ENCODE assay signal across 19 mouse cellular contexts in genomic region chr7:46559006-46559405, GRCm38 (mm10).
"Had no signal": no experiment of that assay in that cellular context is flagged by ENCODE, and none has a peak within 500 bp of the region (broad histone marks: within the 10 kb centered on the region; RNA-seq: fewer than 3 reads in every experiment).

No protein-coding gene starts in this region.

- H3K27ac ChIP-seq: heart, adult 2 months; heart, embryonic 13.5 days; heart, embryonic 15.5 days; hindbrain, embryonic 10.5 days; hindbrain, embryonic 12.5 days; hindbrain, embryonic 14.5 days; kidney, embryonic 15.5 days; kidney, postnatal 0 days; left cerebral cortex, adult 2 months; limb, embryonic 10.5 days; limb, embryonic 12.5 days; liver, embryonic 13.5 days; liver, embryonic 15.5 days had no signal

- H3K9me3 ChIP-seq: heart, embryonic 13.5 days; heart, embryonic 15.5 days; hindbrain, embryonic 10.5 days; hindbrain, embryonic 12.5 days; kidney, embryonic 15.5 days; limb, embryonic 10.5 days; limb, embryonic 12.5 days; liver, embryonic 15.5 days had no signal

- H3K4me3 ChIP-seq: heart, adult 2 months; heart, embryonic 13.5 days; heart, embryonic 15.5 days; hindbrain, embryonic 10.5 days; hindbrain, embryonic 12.5 days; kidney, embryonic 15.5 days; left cerebral cortex, adult 2 months; limb, embryonic 10.5 days; limb, embryonic 12.5 days; liver, embryonic 13.5 days; liver, embryonic 15.5 days had no signal

- DNase-seq: layer of hippocampus, adult 9-11 months; liver; liver, embryonic 13.5 days had no signal

- H3K27me3 ChIP-seq: heart, embryonic 13.5 days; heart, embryonic 15.5 days; hindbrain, embryonic 12.5 days; kidney, embryonic 15.5 days; limb, embryonic 12.5 days; liver, embryonic 13.5 days; liver, embryonic 15.5 days had no signal

- ATAC-seq: hindbrain, embryonic 16.5 days; intestine, embryonic 16.5 days had no signal

- H3K36me3 ChIP-seq: heart, embryonic 13.5 days; heart, embryonic 15.5 days; hindbrain, embryonic 12.5 days; kidney, embryonic 15.5 days; limb, embryonic 10.5 days; limb, embryonic 12.5 days; liver, embryonic 13.5 days; liver, embryonic 15.5 days had no signal

- H3K9ac ChIP-seq: heart, embryonic 13.5 days; heart, embryonic 15.5 days; hindbrain, embryonic 12.5 days; hindbrain, embryonic 14.5 days; kidney, embryonic 15.5 days; limb, embryonic 12.5 days; liver, embryonic 13.5 days; liver, embryonic 15.5 days had no signal

- H3K4me2 ChIP-seq: heart, embryonic 11.5 days; heart, embryonic 13.5 days; heart, embryonic 15.5 days; hindbrain, embryonic 12.5 days; hindbrain, embryonic 14.5 days; kidney, embryonic 15.5 days; limb, embryonic 12.5 days; liver, embryonic 11.5 days; liver, embryonic 13.5 days; liver, embryonic 15.5 days had no signal

- H3K4me1 ChIP-seq: kidney, embryonic 15.5 days; limb, embryonic 12.5 days had no signal
